Mouse (Mus musculus) heart, embryonic 13.5 days (tissue): Measurements from ENCODE around the gene Cntn4. TPM values are rescaled to one million over a fixed set of nuclear protein-coding genes. Genes with fewer than 3 reads are reported as not detected.
A peak's percentile ranks its signal among the peaks of the same experiment; 100 is the strongest.

ENCODE experiments used
- ATAC-seq: fragments of 200-750 bp; cut with Nextera tagmentation; 2 replicates; pipeline ENCODE4 v1.8.0; 2017; ENCODE audit warnings: moderate TSS enrichment; ENCODE audit not compliant: insufficient number of reproducible peaks, low FRiP score, low TSS enrichment; ENCODE audit errors: extremely low read depth
- H3K27ac ChIP-seq: fragments of 300-500 bp; sonication (generic); replicated peaks from 2 replicates; pipeline ENCODE4 v1.5.1; 2015; ENCODE audit warnings: moderate library complexity, mild to moderate bottlenecking, inconsistent platforms
- H3K27me3 ChIP-seq: fragments of 300-500 bp; sonication (generic); replicated peaks from 2 replicates; pipeline ENCODE4 v1.6.1; 2015; ENCODE audit warnings: mild to moderate bottlenecking, inconsistent platforms
- H3K36me3 ChIP-seq: fragments of 300-500 bp; sonication (generic); 2 replicates; pipeline ENCODE4 v1.6.1; 2015; ENCODE audit warnings: mild to moderate bottlenecking, inconsistent platforms
- H3K4me1 ChIP-seq: fragments of 300-500 bp; sonication (generic); 2 replicates; pipeline ENCODE4 v1.6.1; 2015; ENCODE audit warnings: inconsistent platforms
- H3K4me2 ChIP-seq: fragments of 300-500 bp; sonication (generic); 2 replicates; pipeline ENCODE4 v1.6.1; 2015; ENCODE audit warnings: inconsistent platforms, mild to moderate bottlenecking, moderate library complexity
- H3K4me3 ChIP-seq: fragments of 300-500 bp; sonication (generic); 2 replicates; pipeline ENCODE4 v1.5.1; 2015; ENCODE audit warnings: moderate library complexity, mild to moderate bottlenecking, inconsistent platforms
- H3K9ac ChIP-seq: fragments of 300-500 bp; sonication (generic); 2 replicates; pipeline ENCODE4 v1.6.1; 2015; ENCODE audit warnings: inconsistent platforms, mild to moderate bottlenecking, moderate library complexity
- H3K9me3 ChIP-seq: fragments of 300-500 bp; sonication (generic); 2 replicates; pipeline ENCODE4 v1.6.1; 2016; ENCODE audit warnings: inconsistent platforms
- WGBS: fragments of 180-500 bp; shearing (Covaris S2); methylation state at CpG from one replicate; pipeline ENCODE4 v1.1.7; 2015; ENCODE audit warnings: mixed read lengths; 5-methylcytosine and 5-hydroxymethylcytosine counted together
- polyA plus RNA-seq: library from polyadenylated mRNA; unstranded; fragments of >200 nt; fragmentation: Nextera tagmentation; extraction: Ambion mirVana; gene quantifications from 2 replicates; pipeline ENCODE4 v1.2.1, GENCODE M21; 2015

Gene Cntn4
- 1.0 and 2.1 TPM in 2 replicates for polyA plus RNA-seq

- ATAC-seq: no peak
- 0 out of 2 replicates have a peak, but pooled peaks cover 5% of the 10 kb centered on the region for H3K4me1 ChIP-seq
- H3K9me3 ChIP-seq: no peaks in the 10 kb centered on the region
- H3K36me3 ChIP-seq: no peaks in the 10 kb centered on the region
- H3K27me3 ChIP-seq: peaks cover 58% of the 10 kb centered on the region
- H3K9ac ChIP-seq: no peak within 1 kb of the TSS
- peak within 1 kb of the TSS; percentile 45 for H3K4me3 ChIP-seq
- no peak within 1 kb of the TSS for H3K27ac ChIP-seq
- H3K4me2 ChIP-seq: peak within 1 kb of the TSS; percentile 68
- WGBS: 3% methylated on average over 38 of the region's 40 CpGs
Observed at GRCm38 (mm10) chr6:105677149-105678031, at the start of gene Cntn4. Gene Cntn4 (plus strand): TSS chr6:105677660.

GRCm38 (mm10) chr6:105674276-105674675 is 3.2 kb upstream of the Cntn4 start:
- Histone ChIP-seq H3K27me3 (peaks cover 36% of the 10 kb centered on the region), H3K9ac (no peak overlapping the region), H3K4me3 (no peak overlapping the region), H3K4me2 (no peak overlapping the region), H3K9me3 (0 out of 2 replicates have a peak, but pooled peaks cover 4% of the 10 kb centered on the region), H3K36me3 (no peaks in the 10 kb centered on the region), H3K27ac (no peak overlapping the region), H3K4me1 (0 out of 2 replicates have a peak, but pooled peaks cover 5% of the 10 kb centered on the region)
- 63% methylated on average over 4 of the region's 4 CpGs for WGBS
- no peak for ATAC-seq

- no peak overlapping the region for H3K27ac ChIP-seq
- H3K9me3 ChIP-seq: 0 out of 2 replicates have a peak, but pooled peaks cover 4% of the 10 kb centered on the region
- H3K4me3 ChIP-seq: no peak overlapping the region
- no peak overlapping the region for H3K4me2 ChIP-seq
- H3K9ac ChIP-seq: no peak overlapping the region
- 0 out of 2 replicates have a peak, but pooled peaks cover 5% of the 10 kb centered on the region for H3K4me1 ChIP-seq
- peaks cover 44% of the 10 kb centered on the region for H3K27me3 ChIP-seq
- no peaks in the 10 kb centered on the region for H3K36me3 ChIP-seq
- ATAC-seq: no peak
- WGBS: 34% methylated on average over 3 of the region's 3 CpGs
Observed at GRCm38 (mm10) chr6:105675099-105675498, 2.4 kb upstream of the Cntn4 start.

- 0 out of 2 replicates have a peak, but pooled peaks cover 5% of the 10 kb centered on the region for H3K4me1 ChIP-seq
- no peak for ATAC-seq
- 30% methylated on average over 5 of the region's 5 CpGs for WGBS
- peak overlapping the region; percentile 45; the same call in 1 of the 2 replicates for H3K4me3 ChIP-seq
- no peak overlapping the region for H3K9ac ChIP-seq
- 0 out of 2 replicates have a peak, but pooled peaks cover 4% of the 10 kb centered on the region for H3K9me3 ChIP-seq
- peak overlapping the region; percentile 68 for H3K4me2 ChIP-seq
- no peak overlapping the region for H3K27ac ChIP-seq
- peaks cover 58% of the 10 kb centered on the region for H3K27me3 ChIP-seq
- H3K36me3 ChIP-seq: no peaks in the 10 kb centered on the region
Observed at GRCm38 (mm10) chr6:105676637-105677036, 823 bp upstream of the Cntn4 start.

GRCm38 (mm10) chr6:105678778-105679177 is 1.3 kb downstream of the Cntn4 start:
- H3K4me2 ChIP-seq: peak overlapping the region; percentile 68
- H3K27ac ChIP-seq: no peak overlapping the region
- 9% methylated on average over 5 of the region's 5 CpGs for WGBS

GRCm38 (mm10) chr6:105681496-105681895 is 4.0 kb downstream of the Cntn4 start:
- H3K4me3 ChIP-seq: no peak overlapping the region
- H3K4me2 ChIP-seq: no peak overlapping the region
- H3K9ac ChIP-seq: no peak overlapping the region
- 0 out of 2 replicates have a peak, but pooled peaks cover 5% of the 10 kb centered on the region for H3K4me1 ChIP-seq
- 67% methylated on average over 2 of the region's 2 CpGs for WGBS
- H3K9me3 ChIP-seq: no peaks in the 10 kb centered on the region
- no peaks in the 10 kb centered on the region for H3K36me3 ChIP-seq
- peaks cover 50% of the 10 kb centered on the region for H3K27me3 ChIP-seq
- no peak overlapping the region for H3K27ac ChIP-seq
- no peak for ATAC-seq

More at GRCm38 (mm10) chr6:105678778-105679177, 1.3 kb downstream of the Cntn4 start:
- no peak overlapping the region for H3K9ac ChIP-seq
- 0 out of 2 replicates have a peak, but pooled peaks cover 5% of the 10 kb centered on the region for H3K4me1 ChIP-seq
- H3K9me3 ChIP-seq: no peaks in the 10 kb centered on the region
- H3K27me3 ChIP-seq: peaks cover 58% of the 10 kb centered on the region
- no peaks in the 10 kb centered on the region for H3K36me3 ChIP-seq
- H3K4me3 ChIP-seq: no peak overlapping the region
- ATAC-seq: no peak

- WGBS: 78% methylated on average over 5 of the region's 5 CpGs
- Histone ChIP-seq H3K4me2 (no peak overlapping the region), H3K27me3 (peaks cover 32% of the 10 kb centered on the region), H3K36me3 (no peaks in the 10 kb centered on the region), H3K4me1 (no peaks in the 10 kb centered on the region), H3K9ac (no peak overlapping the region), H3K4me3 (no peak overlapping the region), H3K9me3 (no peaks in the 10 kb centered on the region), H3K27ac (no peak overlapping the region)
- ATAC-seq: no peak
Observed at GRCm38 (mm10) chr6:105683251-105683650, 5.8 kb downstream of the Cntn4 start.

GRCm38 (mm10) chr6:105684123-105684522 is 6.7 kb downstream of the Cntn4 start:
- WGBS: 50% methylated on average over 4 of the region's 4 CpGs
- no peak overlapping the region for H3K4me3 ChIP-seq
- no peak overlapping the region for H3K4me2 ChIP-seq

GRCm38 (mm10) chr6:105688195-105688594 is 10.7 kb downstream of the Cntn4 start:
- Histone ChIP-seq H3K9ac (no peak overlapping the region), H3K36me3 (no peaks in the 10 kb centered on the region), H3K4me3 (no peak overlapping the region), H3K27me3 (no peaks in the 10 kb centered on the region), H3K4me1 (no peaks in the 10 kb centered on the region), H3K27ac (no peak overlapping the region), H3K4me2 (no peak overlapping the region), H3K9me3 (no peaks in the 10 kb centered on the region)
- no peak for ATAC-seq

More at GRCm38 (mm10) chr6:105684123-105684522, 6.7 kb downstream of the Cntn4 start:
- Histone ChIP-seq H3K9me3 (no peaks in the 10 kb centered on the region), H3K27ac (no peak overlapping the region), H3K36me3 (no peaks in the 10 kb centered on the region), H3K27me3 (peaks cover 24% of the 10 kb centered on the region), H3K9ac (no peak overlapping the region), H3K4me1 (no peaks in the 10 kb centered on the region)
- ATAC-seq: no peak

GRCm38 (mm10) chr6:105742026-105742425 is 64.6 kb downstream of the Cntn4 start:
- no peak overlapping the region for H3K9ac ChIP-seq
- H3K36me3 ChIP-seq: no peaks in the 10 kb centered on the region
- no peak for ATAC-seq
- H3K4me1 ChIP-seq: no peaks in the 10 kb centered on the region
- H3K4me2 ChIP-seq: no peak overlapping the region
- H3K4me3 ChIP-seq: no peak overlapping the region
- no peak overlapping the region for H3K27ac ChIP-seq
- no peaks in the 10 kb centered on the region for H3K9me3 ChIP-seq
- WGBS: 25% methylated on average over 6 of the region's 6 CpGs
- H3K27me3 ChIP-seq: no peaks in the 10 kb centered on the region

GRCm38 (mm10) chr6:105780616-105781015 is 103.2 kb downstream of the Cntn4 start:
- Histone ChIP-seq H3K27me3 (no peaks in the 10 kb centered on the region), H3K36me3 (no peaks in the 10 kb centered on the region), H3K27ac (no peak overlapping the region), H3K4me2 (no peak overlapping the region), H3K9ac (no peak overlapping the region), H3K4me3 (no peak overlapping the region), H3K9me3 (no peaks in the 10 kb centered on the region), H3K4me1 (no peaks in the 10 kb centered on the region)
- 59% methylated on average over 1 of the region's 1 CpGs for WGBS
- no peak for ATAC-seq
